Mouse (Mus musculus) kidney, adult 2 months (tissue): ENCODE data around the gene Tmem132a.

Source experiments
- CTCF ChIP-seq: fragments of 200-500 bp; conservative IDR thresholded peaks from 2 replicates; pipeline ENCODE4 v1.5.1; 2011; ENCODE audit warnings: low read depth, mild to moderate bottlenecking, control low read depth, low read length, moderate library complexity, mixed read lengths; ENCODE audit not compliant: insufficient read depth, insufficient read length
- POLR2A ChIP-seq: fragments of 200-500 bp; IDR thresholded peaks from one replicate; pipeline ENCODE4 v1.6.1; 2011; ENCODE audit warnings: low read depth, low read length, control low read depth

DNA sequence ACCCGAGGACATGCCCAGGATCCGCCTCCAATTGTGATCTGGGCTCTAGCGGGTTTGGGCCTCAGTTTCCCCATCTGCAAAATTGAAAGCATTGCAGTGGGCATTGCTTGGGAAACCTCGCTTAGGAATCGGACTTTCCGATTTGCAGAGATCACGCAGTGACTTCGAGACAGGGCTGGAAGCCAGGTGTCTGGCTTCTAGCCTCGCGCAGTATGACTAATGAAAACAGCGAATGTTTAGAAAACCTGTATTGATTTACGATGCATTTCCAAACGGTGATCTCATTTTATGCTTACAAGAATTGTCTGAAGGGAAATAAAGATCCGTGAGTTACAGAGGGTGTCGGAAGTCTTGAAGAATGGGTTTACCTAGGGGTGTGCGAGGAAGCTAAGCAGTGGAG lies 26.0 kb upstream of the Tmem132a start:
- TF ChIP-seq POLR2A (no peak), CTCF (no peak)
